Mouse (Mus musculus): Measurements from ENCODE around the gene Gm11639.

DNA sequence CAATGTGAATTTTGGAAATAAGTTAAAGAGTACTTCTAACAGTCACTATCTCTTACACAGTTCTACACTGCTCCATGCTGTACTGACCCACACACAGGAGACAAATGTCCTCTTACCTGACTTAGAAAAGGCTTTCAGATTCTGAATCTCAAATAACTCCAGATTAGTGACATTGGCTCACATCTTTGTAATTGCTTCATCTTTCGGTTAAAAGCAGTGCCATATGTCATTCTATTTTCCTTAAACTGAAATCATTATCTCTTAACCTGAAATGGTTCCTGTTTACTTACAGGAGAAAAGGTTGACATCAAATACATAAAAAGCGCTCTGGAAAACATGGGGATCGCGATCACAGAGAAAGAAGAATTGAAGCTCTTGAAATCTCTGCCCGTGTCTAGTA is 377.8 kb downstream of the Gm11639 start, which contains the start of gene Efcab3:
- no peak for TF ChIP-seq CTCF (IDR thresholded peaks at IDR 0.05; ENCODE audit: borderline replicate concordance, control insufficient read depth, extremely low read depth, insufficient read depth, low read length, poor library complexity)
- no peak for TF ChIP-seq POLR2A (IDR thresholded peaks at IDR 0.05; ENCODE audit: control insufficient read depth, extremely low read depth, insufficient read depth, low read length, poor library complexity)

Measured in thymus, adult 2 months (tissue).